Mouse (Mus musculus) embryonic facial prominence, embryonic 11.5 days (tissue): ENCODE results near the gene Lgals3bp. TPM values are rescaled to one million over a fixed set of nuclear protein-coding genes. Genes with fewer than 3 reads are reported as not detected.

Experiments
- ATAC-seq: fragments of 200-750 bp; cut with Nextera tagmentation; replicated peaks from 2 replicates; pipeline ENCODE4 v1.8.0; 2017; ENCODE audit warnings: low read depth; ENCODE audit not compliant: insufficient number of reproducible peaks, low FRiP score, low TSS enrichment
- DNase-seq: peaks from one replicate; pipeline ENCODE4 v3.0.0-alpha.2; 2015; ENCODE audit warnings: low spot score
- H3K27ac ChIP-seq: fragments of 300-500 bp; sonication (generic); replicated peaks from 2 replicates; pipeline ENCODE4 v1.5.1; 2014; ENCODE audit warnings: mild to moderate bottlenecking, low read depth, low read length, control low read depth
- H3K27me3 ChIP-seq: fragments of 300-500 bp; sonication (generic); 2 replicates; pipeline ENCODE4 v1.6.1; 2014; ENCODE audit warnings: mild to moderate bottlenecking, low read length, moderate library complexity, mixed read lengths; ENCODE audit not compliant: control insufficient read depth, insufficient read depth
- H3K36me3 ChIP-seq: fragments of 300-500 bp; sonication (generic); replicated peaks from 2 replicates; pipeline ENCODE4 v1.6.1; 2014; ENCODE audit warnings: low read depth, mild to moderate bottlenecking, low read length, moderate library complexity, mixed read lengths; ENCODE audit not compliant: control insufficient read depth, insufficient read depth
- H3K4me1 ChIP-seq: fragments of 300-500 bp; sonication (generic); 2 replicates; pipeline ENCODE4 v1.6.1; 2014; ENCODE audit warnings: low read length, mixed read lengths; ENCODE audit not compliant: control insufficient read depth, insufficient read depth
- H3K4me2 ChIP-seq: fragments of 300-500 bp; sonication (generic); 2 replicates; pipeline ENCODE4 v1.6.1; 2014; ENCODE audit warnings: low read depth, mild to moderate bottlenecking, control low read depth, low read length, moderate library complexity
- H3K4me3 ChIP-seq: fragments of 300-500 bp; sonication (generic); 2 replicates; pipeline ENCODE4 v1.5.1; 2014; ENCODE audit warnings: low read depth, low read length, control low read depth
- H3K9ac ChIP-seq: fragments of 300-500 bp; sonication (generic); replicated peaks from 2 replicates; pipeline ENCODE4 v1.6.1; 2014; ENCODE audit warnings: mild to moderate bottlenecking, control low read depth, low read length
- H3K9me3 ChIP-seq: fragments of 300-500 bp; sonication (generic); replicated peaks from 2 replicates; pipeline ENCODE4 v1.6.1; 2016; ENCODE audit warnings: mild to moderate bottlenecking, low read length, inconsistent platforms, mixed read lengths; ENCODE audit not compliant: control insufficient read depth
- WGBS: fragments of 180-500 bp; shearing (Covaris S2); extraction: QIAGEN DNeasy Blood & Tissue Kit; methylation state at CpG from one replicate; pipeline ENCODE4 v1.1.7; 2014; 5-methylcytosine and 5-hydroxymethylcytosine counted together
- polyA plus RNA-seq: library from polyadenylated mRNA; unstranded; fragments of >200 nt; fragmentation: Nextera tagmentation; extraction: Ambion mirVana; gene quantifications from 2 replicates; pipeline ENCODE4 v1.2.1, GENCODE M21; 2014

The Lgals3bp gene
- polyA plus RNA-seq, 1 experiment from 2014 or later, result 1.0 TPM

- Histone ChIP-seq H3K27ac (no peak overlapping the region), H3K9ac (no peak overlapping the region), H3K36me3 (no peaks in the 10 kb centered on the region; the same call in none of the 2 replicates), H3K4me1 (no peaks in the 10 kb centered on the region), H3K4me3 (no peak overlapping the region), H3K9me3 (no peaks in the 10 kb centered on the region), H3K27me3 (no peaks in the 10 kb centered on the region), H3K4me2 (no peak overlapping the region)
- ATAC-seq (no peak), DNase-seq (no peak)
- WGBS, result 90% methylated on average over 8 of the region's 8 CpGs
These were observed 9.4 kb upstream of the Lgals3bp start for GRCm38 (mm10) chr11:118411271-118411670.

- H3K27me3 ChIP-seq, result no peaks in the 10 kb centered on the region
- H3K4me1 ChIP-seq, result no peaks in the 10 kb centered on the region
- H3K9ac ChIP-seq, result no peak overlapping the region
- H3K36me3 ChIP-seq, result no peaks in the 10 kb centered on the region; the same call in none of the 2 replicates
- ATAC-seq, result no peak
- WGBS, result 89% methylated on average over 10 of the region's 10 CpGs
- no peak overlapping the region for H3K4me2 ChIP-seq
- DNase-seq, result no peak
- no peak overlapping the region for H3K4me3 ChIP-seq
- no peaks in the 10 kb centered on the region for H3K9me3 ChIP-seq
- no peak overlapping the region for H3K27ac ChIP-seq
These were observed 8.6 kb upstream of the Lgals3bp start for GRCm38 (mm10) chr11:118410479-118410878.

- no peak for DNase-seq
- no peaks in the 10 kb centered on the region; the same call in none of the 2 replicates for H3K36me3 ChIP-seq
These were observed 8.2 kb upstream of the Lgals3bp start for GRCm38 (mm10) chr11:118410073-118410444.

GRCm38 (mm10) chr11:118409106-118410072 is 7.5 kb upstream of the Lgals3bp start:
- no peaks in the 10 kb centered on the region for H3K27me3 ChIP-seq
- H3K27ac ChIP-seq, result no peak overlapping the region
- no peak overlapping the region for H3K4me2 ChIP-seq
- no peak overlapping the region for H3K4me3 ChIP-seq
- no peaks in the 10 kb centered on the region for H3K9me3 ChIP-seq
- ATAC-seq (no peak), DNase-seq (no peak)
- 82% methylated on average over 12 of the region's 12 CpGs for WGBS
- no peak overlapping the region for H3K9ac ChIP-seq
- no peaks in the 10 kb centered on the region; the same call in none of the 2 replicates for H3K36me3 ChIP-seq
- no peaks in the 10 kb centered on the region for H3K4me1 ChIP-seq

More at GRCm38 (mm10) chr11:118410073-118410444, 8.2 kb upstream of the Lgals3bp start:
- Histone ChIP-seq H3K4me2 (no peak overlapping the region), H3K4me3 (no peak overlapping the region), H3K27me3 (no peaks in the 10 kb centered on the region), H3K27ac (no peak overlapping the region), H3K9me3 (no peaks in the 10 kb centered on the region), H3K4me1 (no peaks in the 10 kb centered on the region), H3K9ac (no peak overlapping the region)
- ATAC-seq, result no peak
- WGBS, result 90% methylated on average over 1 of the region's 1 CpGs

GRCm38 (mm10) chr11:118408051-118408740 is 6.3 kb upstream of the Lgals3bp start:
- Histone ChIP-seq H3K9ac (no peak overlapping the region), H3K36me3 (no peaks in the 10 kb centered on the region; the same call in none of the 2 replicates), H3K4me1 (no peaks in the 10 kb centered on the region), H3K9me3 (no peaks in the 10 kb centered on the region), H3K4me2 (no peak overlapping the region), H3K27me3 (no peaks in the 10 kb centered on the region), H3K4me3 (no peak overlapping the region), H3K27ac (no peak overlapping the region)
- no peak for ATAC-seq
- no peak for DNase-seq
- 85% methylated on average over 18 of the region's 18 CpGs for WGBS

- ATAC-seq, result no peak
- Histone ChIP-seq H3K9me3 (no peaks in the 10 kb centered on the region), H3K4me2 (no peak overlapping the region), H3K9ac (no peak overlapping the region), H3K4me1 (no peaks in the 10 kb centered on the region), H3K27ac (no peak overlapping the region), H3K4me3 (no peak overlapping the region), H3K27me3 (no peaks in the 10 kb centered on the region), H3K36me3 (no peaks in the 10 kb centered on the region; the same call in none of the 2 replicates)
- WGBS, result 85% methylated on average over 23 of the region's 23 CpGs
- no peak for DNase-seq
These were observed 5.5 kb upstream of the Lgals3bp start for GRCm38 (mm10) chr11:118407318-118407910.

GRCm38 (mm10) chr11:118406521-118406920 is 4.6 kb upstream of the Lgals3bp start:
- no peak overlapping the region for H3K4me3 ChIP-seq
- no peaks in the 10 kb centered on the region for H3K27me3 ChIP-seq
- H3K36me3 ChIP-seq, result no peaks in the 10 kb centered on the region; the same call in none of the 2 replicates
- no peaks in the 10 kb centered on the region for H3K9me3 ChIP-seq
- H3K9ac ChIP-seq, result no peak overlapping the region
- 91% methylated on average over 5 of the region's 5 CpGs for WGBS
- DNase-seq (no peak), ATAC-seq (no peak)
- H3K4me1 ChIP-seq, result no peaks in the 10 kb centered on the region
- H3K4me2 ChIP-seq, result no peak overlapping the region
- no peak overlapping the region for H3K27ac ChIP-seq
